Mouse (Mus musculus) MEL (cell line): ENCODE measurements around the gene Gm26920. TPM values are rescaled to one million over a fixed set of nuclear protein-coding genes. Genes with fewer than 3 reads are reported as not detected.

Experiments
- DNase-seq: peaks from one replicate; pipeline ENCODE4 v3.0.0; 2011; ENCODE audit warnings: low read depth, low spot score
- H3K27ac ChIP-seq: 2 replicates; pipeline ENCODE4 v1.5.1; 2012; ENCODE audit warnings: low read depth, mild to moderate bottlenecking, control low read depth, low read length, moderate library complexity; ENCODE audit not compliant: control insufficient read depth
- H3K27me3 ChIP-seq, 2 experiments: fragments of 150-350 bp in 1 of 2; sonication (generic) in 1 of 2; 2 replicates each; pipeline ENCODE4 v1.6.1; 2012; ENCODE audit warnings: low read length in 2 of 2, mild to moderate bottlenecking in 2 of 2, improper control_type of control experiment in 1 of 2, moderate library complexity in 1 of 2; ENCODE audit not compliant: insufficient read depth in 2 of 2, control insufficient read depth in 1 of 2
- H3K36me3 ChIP-seq, 2 experiments: 2 replicates each; pipeline ENCODE4 v1.6.1; 2012 to 2014; ENCODE audit warnings: low read length in 2 of 2, improper control_type of control experiment in 1 of 2, inconsistent platforms in 1 of 2, mild to moderate bottlenecking in 1 of 2; ENCODE audit not compliant: insufficient read depth in 2 of 2, control insufficient read depth in 1 of 2
- H3K4me1 ChIP-seq, 2 experiments: fragments of 150-350 bp in 1 of 2; sonication (generic) in 1 of 2; 2 replicates each; pipeline ENCODE4 v1.6.1; 2012; ENCODE audit warnings: low read length in 2 of 2, improper control_type of control experiment in 1 of 2, mild to moderate bottlenecking in 1 of 2; ENCODE audit not compliant: insufficient read depth in 2 of 2, control insufficient read depth in 1 of 2
- H3K4me3 ChIP-seq, 2 experiments: fragments of 150-350 bp in 1 of 2; sonication (generic) in 1 of 2; 2 replicates each; pipeline ENCODE4 v1.5.1; 2012; ENCODE audit warnings: low read depth in 2 of 2, low read length in 2 of 2, mild to moderate bottlenecking in 2 of 2, moderate library complexity in 2 of 2, control low read depth in 1 of 2, improper control_type of control experiment in 1 of 2; ENCODE audit not compliant: control insufficient read depth in 1 of 2, insufficient read depth in 1 of 2
- H3K79me2 ChIP-seq: 2 replicates; pipeline ENCODE4 v1.6.1; 2012; ENCODE audit warnings: mild to moderate bottlenecking, low read length, moderate library complexity; ENCODE audit not compliant: control insufficient read depth, poor library complexity, insufficient read depth
- H3K9ac ChIP-seq: 2 replicates; pipeline ENCODE4 v1.6.1; 2012; ENCODE audit warnings: low read depth, mild to moderate bottlenecking, control low read depth, low read length, moderate library complexity; ENCODE audit not compliant: control insufficient read depth, poor library complexity, severe bottlenecking
- H3K9me3 ChIP-seq: fragments of 150-350 bp; sonication (generic); replicated peaks from 2 replicates; pipeline ENCODE4 v1.6.1; 2012; ENCODE audit warnings: mild to moderate bottlenecking, low read length, improper control_type of control experiment, moderate library complexity; ENCODE audit not compliant: insufficient read depth
- BHLHE40 ChIP-seq: IDR thresholded peaks from 2 replicates; pipeline ENCODE4 v1.6.1; 2012; ENCODE audit warnings: low read depth, mild to moderate bottlenecking, inconsistent platforms, low read length, improper control_type of control experiment, borderline replicate concordance
- CHD1 ChIP-seq: IDR thresholded peaks from 2 replicates; pipeline ENCODE4 v1.6.1; 2012; ENCODE audit warnings: low read depth, mild to moderate bottlenecking, inconsistent platforms, low read length, improper control_type of control experiment
- CHD2 ChIP-seq: IDR thresholded peaks from 2 replicates; pipeline ENCODE4 v1.6.1; 2011; ENCODE audit warnings: low read length, improper control_type of control experiment
- CTCF ChIP-seq, 3 experiments: IDR thresholded peaks in 2 of 3; conservative IDR thresholded peaks in 1 of 3; 2 replicates each; pipeline ENCODE4 v1.5.1; 2011 to 2012; ENCODE audit warnings: low read length in 3 of 3, low read depth in 2 of 3, mild to moderate bottlenecking in 2 of 3, improper control_type of control experiment in 1 of 3, inconsistent platforms in 1 of 3, mixed read lengths in 1 of 3, moderate library complexity in 1 of 3; ENCODE audit not compliant: control insufficient read depth in 1 of 3, insufficient read depth in 1 of 3, poor library complexity in 1 of 3, severe bottlenecking in 1 of 3
- E2F4 ChIP-seq: IDR thresholded peaks from 2 replicates; pipeline ENCODE4 v1.6.1; 2011; ENCODE audit warnings: low read depth, low read length, improper control_type of control experiment, borderline replicate concordance
- EP300 ChIP-seq, 2 experiments: IDR thresholded peaks; 2 replicates each; pipeline ENCODE4 v1.6.1; 2011; ENCODE audit warnings: improper control_type of control experiment in 2 of 2, low read length in 2 of 2, low read depth in 1 of 2, mild to moderate bottlenecking in 1 of 2
- GATA1 ChIP-seq: IDR thresholded peaks from 2 replicates; pipeline ENCODE4 v1.6.1; 2011; ENCODE audit warnings: low read depth, low read length, improper control_type of control experiment
- HCFC1 ChIP-seq: IDR thresholded peaks from 2 replicates; pipeline ENCODE4 v1.6.1; 2012; ENCODE audit warnings: low read depth, mild to moderate bottlenecking, inconsistent platforms, low read length, improper control_type of control experiment, moderate library complexity
- MAFK ChIP-seq: IDR thresholded peaks from 2 replicates; pipeline ENCODE4 v1.6.1; 2011; ENCODE audit warnings: low read depth, mild to moderate bottlenecking, low read length, improper control_type of control experiment, borderline replicate concordance
- MAZ ChIP-seq: IDR thresholded peaks from 2 replicates; pipeline ENCODE4 v1.6.1; 2012; ENCODE audit warnings: low read depth, mild to moderate bottlenecking, inconsistent platforms, low read length, improper control_type of control experiment
- MEF2A ChIP-seq: IDR thresholded peaks from 2 replicates; pipeline ENCODE4 v1.6.1; 2014; ENCODE audit warnings: low read depth, mild to moderate bottlenecking, inconsistent platforms, low read length, improper control_type of control experiment; ENCODE audit not compliant: poor library complexity, insufficient replicate concordance, severe bottlenecking; ENCODE audit errors: extremely low read depth
- MXI1 ChIP-seq: IDR thresholded peaks from 2 replicates; pipeline ENCODE4 v1.6.1; 2011; ENCODE audit warnings: mild to moderate bottlenecking, low read depth, low read length, improper control_type of control experiment
- NRF1 ChIP-seq: IDR thresholded peaks from 2 replicates; pipeline ENCODE4 v1.6.1; 2014; ENCODE audit warnings: low read depth, mild to moderate bottlenecking, inconsistent platforms, low read length, improper control_type of control experiment, moderate library complexity; ENCODE audit not compliant: poor library complexity, insufficient read depth, severe bottlenecking
- POLR2A ChIP-seq, 2 experiments: IDR thresholded peaks; 2 replicates each; pipeline ENCODE4 v1.6.1; 2011 to 2012; ENCODE audit warnings: low read length in 2 of 2, mild to moderate bottlenecking in 2 of 2, control low read depth in 1 of 2, improper control_type of control experiment in 1 of 2, low read depth in 1 of 2, moderate library complexity in 1 of 2; ENCODE audit not compliant: control insufficient read depth in 1 of 2, insufficient read depth in 1 of 2, poor library complexity in 1 of 2
- POLR2AphosphoS5 ChIP-seq: IDR thresholded peaks from 2 replicates; pipeline ENCODE4 v1.6.1; 2012; ENCODE audit warnings: low read depth, borderline replicate concordance, mild to moderate bottlenecking, inconsistent platforms, low read length, moderate library complexity, mixed read lengths
- RAD21 ChIP-seq: IDR thresholded peaks from 2 replicates; pipeline ENCODE4 v1.6.1; 2011; ENCODE audit warnings: mild to moderate bottlenecking, low read depth, low read length, improper control_type of control experiment
- RCOR1 ChIP-seq: IDR thresholded peaks from 2 replicates; pipeline ENCODE4 v1.6.1; 2012; ENCODE audit warnings: low read depth, mild to moderate bottlenecking, inconsistent platforms, low read length, improper control_type of control experiment
- SIN3A ChIP-seq: IDR thresholded peaks from 2 replicates; pipeline ENCODE4 v1.6.1; 2012; ENCODE audit warnings: low read length, improper control_type of control experiment, inconsistent platforms
- TAL1 ChIP-seq: IDR thresholded peaks from 2 replicates; pipeline ENCODE4 v1.6.1; 2012; ENCODE audit warnings: mild to moderate bottlenecking, inconsistent platforms, low read length, moderate library complexity, mixed read lengths
- TBP ChIP-seq: IDR thresholded peaks from 2 replicates; pipeline ENCODE4 v1.8.0; 2011; ENCODE audit warnings: low read depth, low read length, improper control_type of control experiment
- TCF12 ChIP-seq: IDR thresholded peaks from 2 replicates; pipeline ENCODE4 v1.6.1; 2014; ENCODE audit warnings: low read depth, mild to moderate bottlenecking, inconsistent platforms, low read length, improper control_type of control experiment, moderate library complexity
- UBTF ChIP-seq: IDR thresholded peaks from 2 replicates; pipeline ENCODE4 v1.6.1; 2012; ENCODE audit warnings: low read depth, mild to moderate bottlenecking, inconsistent platforms, low read length, improper control_type of control experiment, moderate library complexity, borderline replicate concordance; ENCODE audit not compliant: insufficient read depth
- USF2 ChIP-seq, 2 experiments: IDR thresholded peaks; 2 replicates each; pipeline ENCODE4 v1.6.1; 2011 to 2012; ENCODE audit warnings: improper control_type of control experiment in 2 of 2, low read length in 2 of 2, borderline replicate concordance in 1 of 2, inconsistent platforms in 1 of 2, low read depth in 1 of 2, mild to moderate bottlenecking in 1 of 2; ENCODE audit not compliant: insufficient read depth in 1 of 2
- ZC3H11A ChIP-seq: IDR thresholded peaks from 2 replicates; pipeline ENCODE4 v1.6.1; 2012; ENCODE audit warnings: low read depth, mild to moderate bottlenecking, inconsistent platforms, low read length, improper control_type of control experiment
- ZKSCAN1 ChIP-seq: IDR thresholded peaks from 2 replicates; pipeline ENCODE4 v1.6.1; 2012; ENCODE audit warnings: low read depth, mild to moderate bottlenecking, inconsistent platforms, low read length, improper control_type of control experiment, moderate library complexity
- ZMIZ1 ChIP-seq: IDR thresholded peaks from 2 replicates; pipeline ENCODE4 v1.6.1; 2012; ENCODE audit warnings: low read depth, mild to moderate bottlenecking, inconsistent platforms, low read length, improper control_type of control experiment, moderate library complexity
- polyA plus RNA-seq, 2 experiments: library from polyadenylated mRNA; stranded (reverse) in 1 of 2; unstranded in 1 of 2; fragments of >175 nt in 1 of 2; fragments of >200 nt in 1 of 2; gene quantifications; 2 replicates each; pipeline versions ENCODE4 v1.2.1 to v1.2.4; 2012; ENCODE audit warnings: low replicate concordance in 2 of 2, low read depth in 1 of 2; ENCODE audit not compliant: insufficient read length in 2 of 2, insufficient read depth in 1 of 2, missing spikeins in 1 of 2
- total RNA-seq: library from RNA; depleted of rRNA; stranded (reverse); fragments of 300-350 nt; gene quantifications from 2 replicates; pipeline ENCODE4 v1.2.3, GENCODE M21; 2012

The Gm26920 gene
- total and polyA plus RNA-seq, 3 experiments: 0.62 TPM; not detected in 2

- H3K4me3 ChIP-seq: no peak overlapping the region
- peaks cover 0 to 2% of the 10 kb centered on the region in 2 experiments; a peak in 2 of 4 replicates for H3K36me3 ChIP-seq
- H3K9ac ChIP-seq: no peak overlapping the region
- no peaks in the 10 kb centered on the region for H3K9me3 ChIP-seq
- H3K27ac ChIP-seq: no peak overlapping the region
- H3K79me2 ChIP-seq: no peaks in the 10 kb centered on the region
- TF ChIP-seq GATA1 (no peak), MEF2A (no peak), UBTF (no peak), POLR2AphosphoS5 (no peak), USF2 (IDR thresholded peaks at IDR 0.05; ENCODE audit: borderline replicate concordance in 1 of 2, insufficient read depth in 1 of 2, low read depth in 1 of 2, low read length in 2 of 2) (no peak), E2F4 (no peak), BHLHE40 (no peak), NRF1 (no peak), TCF12 (no peak), CHD1 (no peak), HCFC1 (no peak), MAZ (no peak), SIN3A (no peak), ZKSCAN1 (no peak), MAFK (no peak), TBP (no peak), POLR2A (IDR thresholded peaks at IDR 0.05; ENCODE audit: control insufficient read depth in 1 of 2, insufficient read depth in 1 of 2, low read depth in 1 of 2, low read length in 2 of 2, poor library complexity in 1 of 2) (no peak)
- peaks cover 0 to 3% of the 10 kb centered on the region in 2 experiments; a peak in 1 of 4 replicates for H3K4me1 ChIP-seq
- DNase-seq: no peak
- H3K27me3 ChIP-seq: no peaks in the 10 kb centered on the region
Measured at GRCm38 (mm10) chr7:30030677-30031076, 59.5 kb downstream of the Gm26920 start.

- Histone ChIP-seq H3K4me3 (no peak overlapping the region), H3K27ac (no peak overlapping the region), H3K27me3 (no peaks in the 10 kb centered on the region), H3K79me2 (no peaks in the 10 kb centered on the region), H3K36me3 (peaks cover 0 to 9% of the 10 kb centered on the region in 2 experiments; a peak in 2 of 4 replicates), H3K4me1 (peaks cover 8 to 12% of the 10 kb centered on the region in 2 experiments), H3K9ac (no peak overlapping the region), H3K9me3 (no peaks in the 10 kb centered on the region)
- TF ChIP-seq ZKSCAN1 (no peak), RCOR1 (no peak), EP300 (IDR thresholded peaks at IDR 0.05; ENCODE audit: low read depth in 1 of 2, low read length in 2 of 2) (no peak), NRF1 (no peak), RAD21 (no peak), MAZ (no peak), HCFC1 (no peak), ZMIZ1 (no peak), MEF2A (no peak), TAL1 (no peak), CHD2 (no peak), CTCF (IDR thresholded peaks at IDR 0.05 in 2 of 3, conservative IDR thresholded peaks at IDR 0.05 in 1 of 3; ENCODE audit: control insufficient read depth in 1 of 3, insufficient read depth in 1 of 3, low read depth in 2 of 3, low read length in 3 of 3, poor library complexity in 1 of 3, severe bottlenecking in 1 of 3) (no peak), GATA1 (no peak), POLR2A (IDR thresholded peaks at IDR 0.05; ENCODE audit: control insufficient read depth in 1 of 2, insufficient read depth in 1 of 2, low read depth in 1 of 2, low read length in 2 of 2, poor library complexity in 1 of 2) (no peak), MXI1 (no peak), ZC3H11A (no peak), BHLHE40 (no peak), MAFK (no peak)
- DNase-seq: no peak
Measured at GRCm38 (mm10) chr7:30028572-30028971, 61.6 kb downstream of the Gm26920 start.
